Mouse (Mus musculus): Measurements from ENCODE around the gene Rfpl4. TPM values are rescaled to one million over a fixed set of nuclear protein-coding genes. Genes with fewer than 3 reads are reported as not detected.
A peak's percentile ranks its signal among the peaks of the same experiment; 100 is the strongest.

Gene Rfpl4
- polyA plus RNA-seq, 1 experiment from 2014 or later, result not detected

DNA sequence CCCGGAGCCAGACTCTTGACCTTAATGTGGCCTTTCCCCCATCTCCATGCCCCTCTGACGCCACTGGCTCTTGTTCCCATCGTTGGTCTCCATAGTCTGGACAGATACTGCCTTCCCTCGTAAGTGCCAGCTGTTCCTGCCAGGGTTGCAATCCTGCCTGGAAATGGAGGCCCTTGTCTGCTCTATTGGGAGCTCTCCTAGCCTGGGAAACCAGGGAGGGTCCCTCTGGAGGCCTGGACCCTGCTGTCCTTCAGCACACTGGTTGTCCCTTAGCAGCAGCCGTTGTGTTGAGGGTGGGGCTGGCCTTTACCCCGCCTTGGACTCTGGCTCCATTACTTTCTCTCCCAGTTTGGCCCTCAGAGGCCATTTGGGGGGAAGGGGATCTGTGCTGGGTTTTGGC, 24.4 kb downstream of the Rfpl4 start:
- H3K27me3 ChIP-seq, result no peaks in the 10 kb centered on the region
- no peak for ATAC-seq
- WGBS, result 94% methylated on average over 6 of the region's 6 CpGs
- no peak overlapping the region for H3K4me2 ChIP-seq (replicated peaks)
- H3K27ac ChIP-seq, result no peak overlapping the region
- peaks cover 88% of the 10 kb centered on the region for H3K36me3 ChIP-seq
- H3K4me3 ChIP-seq (replicated peaks), result no peak overlapping the region
- H3K9ac ChIP-seq (replicated peaks), result no peak overlapping the region
- H3K4me1 ChIP-seq (replicated peaks), result no peaks in the 10 kb centered on the region
- no peaks in the 10 kb centered on the region for H3K9me3 ChIP-seq

DNA sequence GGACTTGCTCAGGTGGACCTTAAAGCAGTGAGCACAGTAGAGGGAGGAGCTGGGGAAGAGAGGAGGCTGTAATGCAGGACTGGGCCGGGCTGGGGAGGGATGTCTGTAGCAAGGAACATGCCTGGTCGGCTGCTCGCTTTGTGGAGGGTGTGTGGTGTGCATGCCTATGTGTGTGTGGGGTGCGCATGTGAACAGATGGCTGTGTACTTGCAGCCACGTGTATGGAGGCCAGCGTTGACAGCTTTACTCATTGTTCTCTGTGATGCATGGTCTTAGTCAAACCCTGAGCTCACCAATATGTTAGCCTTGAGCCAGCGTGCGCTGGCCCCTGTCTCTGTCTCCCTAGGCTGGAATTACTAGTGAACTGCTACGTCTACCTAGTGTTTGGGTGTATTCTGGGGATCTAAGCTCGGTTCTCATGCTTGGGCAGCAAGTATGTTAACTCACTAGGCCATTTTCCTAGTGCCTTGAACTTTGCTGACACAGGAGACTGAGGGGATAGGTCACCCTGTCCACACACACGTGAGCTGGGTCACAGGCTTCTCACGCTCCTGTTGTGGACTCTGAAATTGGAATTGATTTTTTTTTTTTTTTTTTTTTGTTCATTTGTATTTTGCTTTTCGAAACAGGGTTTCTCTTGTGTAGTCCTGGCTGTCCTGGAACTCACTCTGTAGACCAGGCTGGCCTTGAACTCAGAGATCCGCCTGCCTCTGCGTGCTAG, 25.6 kb downstream of the Rfpl4 start:
- Histone ChIP-seq H3K27me3 (no peaks in the 10 kb centered on the region), H3K4me2 (replicated peaks) (no peak overlapping the region), H3K4me1 (replicated peaks) (no peaks in the 10 kb centered on the region), H3K36me3 (peaks cover 84% of the 10 kb centered on the region), H3K9me3 (no peaks in the 10 kb centered on the region), H3K9ac (replicated peaks) (no peak overlapping the region), H3K27ac (no peak overlapping the region), H3K4me3 (replicated peaks) (no peak overlapping the region)
- WGBS, result 91% methylated on average over 15 of the region's 15 CpGs
- no peak for ATAC-seq

DNA sequence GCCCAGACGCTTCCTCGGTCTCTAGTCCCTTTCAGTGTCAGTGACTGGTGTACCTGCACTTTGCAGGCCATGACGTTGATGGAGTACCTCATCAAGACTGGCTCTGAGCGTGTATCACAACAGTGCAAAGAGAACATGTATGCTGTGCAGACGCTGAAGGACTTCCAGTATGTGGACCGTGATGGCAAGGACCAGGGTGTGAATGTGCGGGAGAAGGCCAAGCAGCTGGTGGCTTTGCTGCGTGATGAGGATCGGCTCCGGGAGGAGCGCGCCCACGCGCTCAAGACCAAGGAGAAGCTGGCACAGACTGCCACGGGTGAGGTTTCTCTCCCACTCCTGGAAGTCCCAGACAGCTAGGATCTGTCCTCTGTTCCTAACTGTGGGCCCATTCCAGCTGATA, 26.9 kb downstream of the Rfpl4 start:
- Histone ChIP-seq H3K4me3 (replicated peaks) (no peak overlapping the region), H3K27me3 (no peaks in the 10 kb centered on the region), H3K4me2 (replicated peaks) (no peak overlapping the region), H3K4me1 (replicated peaks) (0 out of 2 replicates have a peak, but pooled peaks cover 3% of the 10 kb centered on the region), H3K9me3 (no peaks in the 10 kb centered on the region), H3K36me3 (peaks cover 79% of the 10 kb centered on the region), H3K27ac (no peak overlapping the region), H3K9ac (replicated peaks) (no peak overlapping the region)
- 97% methylated on average over 15 of the region's 15 CpGs for WGBS
- no peak for ATAC-seq

DNA sequence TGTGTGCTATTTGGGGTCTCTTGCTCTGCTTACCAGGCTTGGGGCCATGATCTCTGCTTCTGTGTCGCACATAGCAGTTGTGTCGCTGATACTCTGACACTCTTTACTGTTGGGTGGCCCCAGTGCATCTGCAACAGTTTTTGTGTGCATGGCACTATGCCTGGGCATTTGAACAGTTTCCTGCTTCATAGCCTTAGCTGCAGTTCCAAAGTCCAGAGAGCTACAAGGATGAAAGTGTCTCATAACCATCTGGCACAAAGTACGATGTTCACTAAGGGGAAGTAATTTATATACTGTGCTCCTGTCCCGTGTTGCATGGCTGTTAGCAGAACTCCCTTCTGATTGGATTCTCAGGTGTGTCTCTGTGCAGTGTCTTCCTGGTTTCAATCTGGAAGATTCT, 28.9 kb downstream of the Rfpl4 start:
- Histone ChIP-seq H3K9ac (replicated peaks) (no peak overlapping the region), H3K9me3 (no peaks in the 10 kb centered on the region), H3K27me3 (no peaks in the 10 kb centered on the region), H3K4me1 (replicated peaks) (0 out of 2 replicates have a peak, but pooled peaks cover 3% of the 10 kb centered on the region), H3K27ac (no peak overlapping the region), H3K4me2 (replicated peaks) (no peak overlapping the region), H3K4me3 (replicated peaks) (no peak overlapping the region), H3K36me3 (peaks cover 73% of the 10 kb centered on the region)
- no peak for ATAC-seq
- 93% methylated on average over 4 of the region's 4 CpGs for WGBS

DNA sequence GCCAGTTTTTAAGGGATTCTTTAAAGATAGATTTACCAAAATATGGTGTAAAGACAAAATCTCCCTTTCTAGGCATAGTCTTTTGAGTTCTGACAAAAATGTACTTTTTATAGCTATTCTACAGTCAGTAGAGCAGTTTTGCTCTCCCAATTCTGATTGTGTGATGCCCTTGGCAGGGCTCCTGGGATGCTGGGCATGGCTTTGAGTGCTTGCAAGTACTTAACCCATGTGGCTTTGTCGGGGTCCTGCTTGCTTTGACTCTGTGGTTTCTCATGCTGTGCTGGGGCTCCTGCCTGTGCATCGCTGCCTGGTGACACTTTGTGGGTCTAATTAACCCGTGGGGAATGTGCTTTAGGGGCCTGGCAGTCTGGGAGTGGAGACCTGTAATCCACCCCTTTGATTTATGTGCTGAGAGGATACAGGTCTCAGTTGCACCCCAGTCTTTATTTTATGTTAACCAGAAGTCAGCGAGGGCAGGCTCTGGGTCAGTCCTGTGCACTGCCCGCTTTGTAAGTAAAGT, 29.8 kb downstream of the Rfpl4 start:
- ATAC-seq, result no peak
- Histone ChIP-seq H3K36me3 (peaks cover 69% of the 10 kb centered on the region), H3K4me3 (replicated peaks) (no peak overlapping the region), H3K9ac (replicated peaks) (no peak overlapping the region), H3K4me2 (replicated peaks) (no peak overlapping the region), H3K4me1 (replicated peaks) (peaks cover 10% of the 10 kb centered on the region), H3K27me3 (no peaks in the 10 kb centered on the region), H3K27ac (no peak overlapping the region), H3K9me3 (no peaks in the 10 kb centered on the region)
- 81% methylated on average over 5 of the region's 5 CpGs for WGBS

DNA sequence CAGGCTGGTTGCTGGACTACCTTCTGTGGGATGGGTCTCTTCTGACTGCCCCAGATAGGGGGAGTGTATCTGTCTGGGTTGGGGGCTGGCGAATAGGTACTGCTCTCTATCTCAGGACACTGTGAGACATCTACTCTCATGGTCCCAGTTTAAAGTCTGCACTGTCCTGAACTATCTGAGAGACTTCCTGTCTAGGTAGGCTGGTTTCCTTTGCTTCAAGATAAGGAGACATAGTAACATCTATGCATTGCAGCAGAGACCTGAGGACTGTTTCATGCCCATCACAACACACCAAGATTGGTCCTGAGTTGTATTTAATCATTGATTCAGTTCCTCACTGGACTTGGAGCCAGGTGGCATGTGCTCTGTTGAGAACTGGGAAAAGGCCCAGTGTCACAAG, 31.2 kb downstream of the Rfpl4 start:
- peaks cover 25% of the 10 kb centered on the region for H3K4me1 ChIP-seq (replicated peaks)
- H3K4me2 ChIP-seq (replicated peaks), result no peak overlapping the region
- no peak overlapping the region for H3K9ac ChIP-seq (replicated peaks)
- no peaks in the 10 kb centered on the region for H3K27me3 ChIP-seq
- peaks cover 57% of the 10 kb centered on the region for H3K36me3 ChIP-seq
- WGBS, result 95% methylated on average over 1 of the region's 1 CpGs
- no peaks in the 10 kb centered on the region for H3K9me3 ChIP-seq
- no peak overlapping the region for H3K27ac ChIP-seq
- 0 out of 2 replicates have a peak, but pooled peaks have one; percentile 11 for ATAC-seq
- no peak overlapping the region for H3K4me3 ChIP-seq (replicated peaks)

DNA sequence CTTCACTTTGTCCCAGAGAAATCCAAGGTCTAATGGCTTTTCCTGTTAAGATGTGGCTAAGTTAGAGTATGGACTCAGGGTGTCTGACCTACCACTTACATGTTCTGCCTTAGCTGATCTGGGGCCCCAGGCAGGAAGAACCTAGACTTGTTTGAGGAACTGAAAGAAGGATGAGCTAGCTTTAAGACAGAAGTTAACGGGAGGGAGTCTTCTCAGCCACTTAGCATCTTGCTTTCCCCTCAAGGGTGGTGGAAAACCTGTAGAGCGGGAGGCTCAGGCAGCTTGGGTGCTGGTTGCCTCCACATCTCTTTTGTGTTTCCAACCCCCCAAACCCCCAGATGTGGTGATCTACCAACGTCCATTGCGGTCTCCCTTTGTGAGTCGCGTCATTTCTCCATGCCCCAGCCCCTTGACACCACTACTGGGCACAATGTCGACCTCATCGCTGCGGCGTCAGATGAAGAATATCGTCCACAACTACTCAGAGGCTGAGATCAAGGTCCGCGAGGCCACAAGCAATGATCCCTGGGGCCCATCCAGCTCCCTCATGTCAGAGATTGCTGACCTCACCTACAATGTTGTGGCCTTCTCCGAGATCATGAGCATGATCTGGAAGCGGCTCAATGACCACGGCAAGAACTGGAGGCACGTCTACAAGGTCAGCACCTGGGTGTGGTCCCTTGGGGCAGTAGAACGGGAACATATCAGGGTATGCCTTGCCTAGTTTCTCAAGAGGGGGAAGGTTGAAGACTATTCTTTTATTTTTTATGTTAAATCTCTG, 33.2 kb downstream of the Rfpl4 start:
- no peak overlapping the region for H3K4me2 ChIP-seq (replicated peaks)
- H3K9me3 ChIP-seq, result no peaks in the 10 kb centered on the region
- H3K27me3 ChIP-seq, result no peaks in the 10 kb centered on the region
- no peak overlapping the region for H3K9ac ChIP-seq (replicated peaks)
- WGBS, result 94% methylated on average over 18 of the region's 18 CpGs
- ATAC-seq, result no peak
- H3K27ac ChIP-seq, result no peak overlapping the region
- no peak overlapping the region for H3K4me3 ChIP-seq (replicated peaks)
- H3K36me3 ChIP-seq, result peaks cover 51% of the 10 kb centered on the region
- peaks cover 28% of the 10 kb centered on the region for H3K4me1 ChIP-seq (replicated peaks)

DNA sequence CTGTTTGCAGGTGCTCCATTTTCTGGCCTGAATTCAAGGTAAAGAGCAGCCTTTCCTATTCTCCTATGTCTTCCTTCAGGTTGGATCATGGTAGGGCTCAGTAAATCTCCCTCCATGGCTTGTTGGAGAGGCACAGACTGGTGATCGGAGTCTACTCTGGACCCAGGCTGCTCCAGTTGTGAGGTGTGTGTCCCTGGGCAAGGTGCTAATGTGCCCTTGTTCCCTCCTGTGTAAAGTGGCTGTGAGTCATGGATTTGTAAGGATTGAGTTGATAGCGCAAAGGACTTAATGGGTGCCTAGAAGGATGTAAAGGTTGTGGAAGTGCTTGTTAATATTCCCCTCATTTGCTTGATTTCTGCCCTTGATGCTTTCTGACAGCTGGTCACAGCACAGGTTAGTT, 34.8 kb downstream of the Rfpl4 start:
- no peak overlapping the region for H3K27ac ChIP-seq
- no peaks in the 10 kb centered on the region for H3K9me3 ChIP-seq
- 98% methylated on average over 2 of the region's 2 CpGs for WGBS
- H3K4me3 ChIP-seq (replicated peaks), result peak overlapping the region; percentile 0; the same call in 1 of the 2 replicates
- H3K4me2 ChIP-seq (replicated peaks), result peak overlapping the region; percentile 95
- H3K36me3 ChIP-seq, result peaks cover 51% of the 10 kb centered on the region
- no peak for ATAC-seq
- H3K27me3 ChIP-seq, result no peaks in the 10 kb centered on the region
- H3K4me1 ChIP-seq (replicated peaks), result peaks cover 28% of the 10 kb centered on the region
- H3K9ac ChIP-seq (replicated peaks), result no peak overlapping the region

DNA sequence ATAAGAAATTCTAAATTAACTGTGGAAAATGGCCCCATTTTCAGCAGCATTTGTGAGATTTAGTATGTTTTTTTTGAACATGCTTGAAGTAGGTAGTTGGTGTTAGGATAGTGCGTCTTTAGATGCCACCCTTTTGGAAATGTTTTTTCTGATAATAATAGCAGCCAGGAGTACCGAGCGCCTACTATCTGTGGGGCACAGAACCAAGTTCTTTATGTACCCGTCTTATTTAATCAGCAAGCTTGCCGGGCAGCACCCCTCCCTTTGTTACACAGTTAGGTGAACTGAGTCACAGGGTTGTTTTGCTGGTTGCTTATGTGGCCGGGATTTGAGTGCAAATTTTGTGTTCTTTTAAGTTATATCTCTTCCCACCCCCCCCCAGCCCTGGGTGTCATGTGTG, 35.5 kb downstream of the Rfpl4 start:
- Histone ChIP-seq H3K36me3 (peaks cover 54% of the 10 kb centered on the region), H3K4me3 (replicated peaks) (peak overlapping the region; percentile 98), H3K4me1 (replicated peaks) (peaks cover 28% of the 10 kb centered on the region), H3K4me2 (replicated peaks) (peak overlapping the region; percentile 95), H3K9me3 (no peaks in the 10 kb centered on the region), H3K9ac (replicated peaks) (peak overlapping the region; percentile 96), H3K27me3 (no peaks in the 10 kb centered on the region), H3K27ac (no peak overlapping the region)
- no peak for ATAC-seq
- 75% methylated on average over 6 of the region's 6 CpGs for WGBS

DNA sequence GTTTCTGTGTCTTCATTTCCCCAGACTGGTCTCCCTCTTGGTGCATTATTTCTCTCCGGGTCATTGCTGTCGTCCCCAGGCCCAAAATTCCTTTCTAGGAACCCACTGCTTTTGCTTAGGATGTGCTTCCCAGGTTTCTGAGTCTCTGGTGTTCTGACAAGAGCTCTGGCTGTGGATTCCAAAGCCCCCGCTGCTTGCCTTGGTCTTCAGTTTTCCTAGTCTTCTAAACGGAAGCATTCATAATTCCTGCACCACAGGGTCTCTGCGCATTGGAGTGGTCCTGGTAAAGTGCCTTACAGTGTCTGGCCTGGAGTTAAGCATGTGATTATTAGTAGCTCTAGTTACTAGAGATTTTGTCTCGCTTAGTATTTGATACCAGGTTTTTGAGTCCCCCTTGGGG, 35.9 kb downstream of the Rfpl4 start:
- ATAC-seq, result no peak
- peak overlapping the region; percentile 96 for H3K9ac ChIP-seq (replicated peaks)
- peak overlapping the region; percentile 90; the same call in 1 of the 2 replicates for H3K27ac ChIP-seq
- H3K9me3 ChIP-seq, result no peaks in the 10 kb centered on the region
- H3K4me1 ChIP-seq (replicated peaks), result peaks cover 28% of the 10 kb centered on the region
- peak overlapping the region; percentile 98 for H3K4me3 ChIP-seq (replicated peaks)
- H3K36me3 ChIP-seq, result peaks cover 53% of the 10 kb centered on the region
- 20% methylated on average over 6 of the region's 6 CpGs for WGBS
- H3K27me3 ChIP-seq, result no peaks in the 10 kb centered on the region
- peak overlapping the region; percentile 95 for H3K4me2 ChIP-seq (replicated peaks)

DNA sequence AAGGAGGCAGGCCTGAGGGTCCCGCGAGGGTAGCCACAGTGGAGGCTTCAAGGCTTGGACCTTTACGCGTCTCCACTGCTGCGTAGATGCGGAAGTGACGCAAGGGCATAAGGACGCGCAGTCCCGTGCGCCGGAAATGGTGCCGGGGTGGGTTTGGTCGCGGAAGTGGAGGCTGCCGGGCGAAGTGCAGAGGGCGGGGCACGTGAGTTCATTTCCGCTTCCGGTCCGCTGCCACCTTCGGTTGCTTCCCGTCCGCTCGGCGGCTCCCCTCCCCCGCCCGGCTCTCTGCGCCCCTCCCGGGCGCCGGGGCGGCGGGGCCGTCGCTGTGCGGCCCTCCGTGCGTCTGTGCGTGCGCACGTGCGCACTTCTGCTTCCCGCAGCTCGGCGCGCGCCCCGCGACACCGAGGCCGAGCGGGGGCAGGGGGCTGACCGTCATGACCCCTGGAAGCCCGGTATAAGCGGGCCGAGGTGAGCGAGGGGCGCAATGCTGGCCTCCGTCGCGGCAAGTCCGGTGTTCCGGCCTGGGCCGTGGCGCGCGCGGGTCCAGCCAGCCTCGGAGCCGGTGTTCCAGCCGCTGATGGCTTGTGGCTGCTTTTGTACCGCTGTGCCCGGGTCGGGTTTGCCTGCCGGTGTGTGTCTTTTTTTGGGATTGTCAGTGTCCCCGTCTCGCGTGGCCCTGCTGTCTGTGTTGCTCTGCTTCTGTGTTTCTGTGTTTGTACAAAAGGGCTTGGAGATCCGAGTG, 36.6 kb downstream of the Rfpl4 start, which contains the start of gene Epn1:
Gene Epn1, plus strand, starts transcription at position 226 of the 742 bp plus-strand sequence.
- Histone ChIP-seq H3K9me3 (no peaks in the 10 kb centered on the region), H3K9ac (replicated peaks) (peak within 1 kb of the TSS; percentile 96)
- ATAC-seq, result peak; percentile 98

More for the DNA sequence above, 36.6 kb downstream of the Rfpl4 start, which contains the start of gene Epn1:
- Histone ChIP-seq H3K4me2 (replicated peaks) (peak within 1 kb of the TSS; percentile 95), H3K27me3 (no peaks in the 10 kb centered on the region), H3K4me1 (replicated peaks) (peaks cover 25% of the 10 kb centered on the region), H3K4me3 (replicated peaks) (peak within 1 kb of the TSS; percentile 98), H3K27ac (peak within 1 kb of the TSS; percentile 90), H3K36me3 (peaks cover 57% of the 10 kb centered on the region)
- WGBS, result under 1% methylated on average over 79 of the region's 81 CpGs

All from midbrain, embryonic 13.5 days (tissue).